Mouse (Mus musculus): ENCODE measurements around the gene Spred2.

The Spred2 gene

DNA sequence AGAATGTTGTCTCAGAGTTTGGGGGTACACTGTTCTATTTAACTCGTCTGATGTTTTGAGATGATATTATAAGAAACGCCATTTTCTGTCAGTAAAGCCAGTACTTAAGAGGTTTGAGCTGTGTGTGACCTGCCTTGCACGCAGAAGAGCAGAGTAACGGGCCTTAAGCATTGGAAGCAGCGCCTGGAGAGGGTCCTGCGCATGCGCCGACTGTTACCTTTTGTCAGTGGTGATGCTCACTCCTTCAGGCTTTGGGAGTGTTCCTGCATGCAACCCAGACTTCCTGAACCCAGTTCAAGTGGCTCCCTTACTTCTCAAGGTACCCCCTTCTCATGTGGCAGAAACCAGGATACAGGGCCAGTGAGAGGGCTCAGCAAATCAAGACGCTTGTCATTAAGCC lies 59.9 kb downstream of the Spred2 start:
- DNase-seq (ENCODE audit: low spot score in 2 of 2) = no peak

DNA sequence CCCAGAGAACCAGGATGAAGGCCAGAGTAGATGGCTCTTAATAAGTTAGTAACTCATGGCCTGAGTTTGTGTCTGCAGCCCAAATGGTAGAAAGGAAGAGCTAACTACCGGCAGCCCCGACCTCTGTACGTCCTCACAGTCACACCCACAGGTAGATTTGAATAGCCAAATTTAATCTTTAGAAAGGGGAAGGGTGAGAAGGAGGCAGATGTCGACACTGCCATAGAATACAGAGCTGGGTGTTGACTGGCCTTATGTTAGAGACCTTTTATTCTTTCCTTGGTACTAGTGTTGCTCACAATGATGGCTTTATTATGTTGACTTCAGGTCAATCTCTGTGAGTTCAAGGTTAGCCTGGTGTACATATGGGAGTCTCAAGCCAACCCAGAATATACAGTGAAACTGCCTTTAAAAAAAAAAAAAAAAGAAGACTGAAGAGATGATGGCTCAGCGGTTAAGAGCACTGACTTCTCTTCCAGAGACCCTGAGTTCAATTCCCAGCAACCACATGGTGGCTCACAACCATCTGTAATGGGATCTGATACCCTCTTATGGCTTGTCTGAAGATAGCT lies 61.2 kb downstream of the Spred2 start:
- DNase-seq (ENCODE audit: low spot score in 2 of 2) = no peak

DNA sequence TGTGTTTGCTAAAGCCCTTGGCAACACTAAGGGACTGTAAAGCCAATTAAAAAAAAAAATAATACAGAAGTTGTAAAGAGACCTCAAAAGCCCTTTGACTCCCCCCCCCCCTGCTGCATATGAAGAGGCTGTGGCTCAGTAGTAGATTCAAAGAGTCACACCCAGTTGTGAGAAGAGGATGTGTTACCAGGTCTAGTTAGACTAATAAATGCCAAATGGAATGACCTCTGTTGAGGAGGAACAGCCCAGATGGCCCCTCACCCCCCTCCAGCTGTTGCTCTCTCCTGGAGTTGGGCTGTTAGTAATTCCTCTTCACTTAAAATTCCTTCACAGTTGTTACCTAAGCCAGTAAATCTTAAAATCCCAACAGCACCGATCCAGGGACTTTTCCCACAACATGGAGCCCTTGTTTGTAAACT lies 62.3 kb downstream of the Spred2 start:
- no peak for DNase-seq (ENCODE audit: low spot score in 2 of 2)

DNA sequence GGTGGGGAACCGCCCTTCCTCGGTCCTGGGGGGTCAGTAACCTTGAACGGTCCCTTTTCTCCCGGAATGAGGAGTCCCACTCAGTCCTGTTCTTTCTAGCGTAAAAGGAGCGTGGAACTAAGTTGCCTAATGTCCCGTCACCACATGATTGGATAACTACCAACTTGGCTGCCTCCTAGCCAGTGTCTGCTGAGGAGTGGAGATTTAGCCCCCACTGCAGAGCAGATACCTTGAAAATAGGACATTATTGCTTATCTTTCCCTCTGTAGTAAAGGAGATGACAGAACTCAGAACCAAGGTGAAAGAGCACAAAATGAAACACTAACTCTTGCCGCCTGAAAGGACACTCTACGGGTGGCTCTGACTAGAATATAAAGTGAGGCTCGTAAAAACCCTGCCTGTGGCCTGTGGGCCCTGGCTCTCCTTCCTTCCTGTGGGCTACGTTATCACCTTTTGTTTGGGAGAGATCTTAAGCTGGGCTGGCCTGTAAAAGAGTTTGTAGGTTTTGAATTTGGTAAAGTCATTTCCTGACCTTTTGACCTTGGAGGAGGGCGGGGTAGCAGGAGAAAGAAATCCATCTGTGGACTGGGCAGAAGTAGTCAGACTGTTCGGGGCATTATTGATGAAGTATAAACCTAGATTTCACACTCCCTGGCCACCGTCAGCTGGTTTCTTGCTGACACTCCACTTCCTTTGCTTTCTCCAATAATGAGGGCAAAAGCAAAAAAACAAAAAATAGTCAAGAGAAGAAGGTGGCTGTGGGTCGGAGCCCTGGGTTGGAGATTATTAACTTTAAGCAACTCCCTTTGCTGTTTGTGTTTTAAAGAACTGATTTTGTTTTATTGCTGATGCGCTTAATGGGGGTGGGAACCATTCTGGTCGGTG lies 62.9 kb downstream of the Spred2 start:
- no peak for DNase-seq (ENCODE audit: low spot score in 2 of 2)

DNA sequence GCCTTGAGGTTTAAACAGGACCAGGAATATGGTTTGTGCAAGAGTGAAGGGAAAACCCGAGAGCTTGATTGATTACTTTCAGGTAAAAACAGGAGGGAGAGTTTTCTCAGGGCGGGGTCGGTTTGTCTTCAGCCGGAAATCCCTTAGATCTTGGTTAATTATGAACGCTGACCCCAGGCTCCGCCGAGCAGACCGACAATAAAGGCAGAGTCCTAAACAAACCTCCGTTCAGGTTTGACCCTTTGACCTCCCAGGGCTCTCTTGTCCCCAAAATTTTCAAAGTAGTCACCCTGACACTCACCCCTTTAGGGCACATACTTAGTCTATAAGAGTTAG lies 63.5 kb downstream of the Spred2 start:
- no peak for DNase-seq (ENCODE audit: low spot score in 2 of 2)

DNA sequence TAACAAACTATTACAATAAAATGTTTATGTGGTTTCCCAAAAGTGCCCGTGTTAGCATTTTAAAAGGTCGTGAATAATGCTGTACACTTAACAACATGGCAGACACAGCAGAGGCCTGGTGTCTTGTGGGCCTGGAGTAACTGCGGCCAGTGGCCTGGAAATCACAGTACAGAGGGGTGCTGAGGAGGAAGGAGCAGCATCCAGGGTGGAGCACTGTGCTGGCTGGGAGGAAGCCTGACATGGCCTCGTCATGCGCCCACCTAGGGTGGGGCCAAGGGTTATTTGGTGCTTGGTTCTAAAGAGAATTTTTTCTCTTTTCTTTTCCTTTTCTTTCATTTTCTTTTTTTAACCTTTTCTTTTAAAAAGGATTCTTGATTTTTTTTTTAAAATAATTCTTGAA lies 64.0 kb downstream of the Spred2 start:
- DNase-seq (ENCODE audit: low spot score in 2 of 2) = no peak

DNA sequence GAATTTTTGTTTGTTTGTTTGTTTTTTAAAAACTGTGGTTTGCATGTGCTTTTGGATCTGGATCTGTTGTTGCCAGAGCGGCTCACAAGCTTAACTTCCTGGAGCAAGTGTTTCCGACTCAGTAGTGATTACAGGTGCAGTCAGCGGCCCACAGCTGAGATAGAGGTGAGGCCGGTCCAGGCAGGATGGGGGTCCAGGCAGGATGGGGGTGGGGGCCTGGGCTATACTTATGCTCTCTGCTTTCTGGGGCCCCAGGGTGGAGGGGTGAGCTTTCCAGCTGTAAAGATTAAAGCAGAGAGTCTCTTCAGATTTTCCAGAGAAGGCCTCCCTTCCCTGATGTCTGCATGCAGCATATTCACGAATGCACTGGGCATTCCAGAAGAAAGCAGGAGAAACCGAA lies 64.5 kb downstream of the Spred2 start:
- DNase-seq (ENCODE audit: low spot score in 2 of 2) = no peak

DNA sequence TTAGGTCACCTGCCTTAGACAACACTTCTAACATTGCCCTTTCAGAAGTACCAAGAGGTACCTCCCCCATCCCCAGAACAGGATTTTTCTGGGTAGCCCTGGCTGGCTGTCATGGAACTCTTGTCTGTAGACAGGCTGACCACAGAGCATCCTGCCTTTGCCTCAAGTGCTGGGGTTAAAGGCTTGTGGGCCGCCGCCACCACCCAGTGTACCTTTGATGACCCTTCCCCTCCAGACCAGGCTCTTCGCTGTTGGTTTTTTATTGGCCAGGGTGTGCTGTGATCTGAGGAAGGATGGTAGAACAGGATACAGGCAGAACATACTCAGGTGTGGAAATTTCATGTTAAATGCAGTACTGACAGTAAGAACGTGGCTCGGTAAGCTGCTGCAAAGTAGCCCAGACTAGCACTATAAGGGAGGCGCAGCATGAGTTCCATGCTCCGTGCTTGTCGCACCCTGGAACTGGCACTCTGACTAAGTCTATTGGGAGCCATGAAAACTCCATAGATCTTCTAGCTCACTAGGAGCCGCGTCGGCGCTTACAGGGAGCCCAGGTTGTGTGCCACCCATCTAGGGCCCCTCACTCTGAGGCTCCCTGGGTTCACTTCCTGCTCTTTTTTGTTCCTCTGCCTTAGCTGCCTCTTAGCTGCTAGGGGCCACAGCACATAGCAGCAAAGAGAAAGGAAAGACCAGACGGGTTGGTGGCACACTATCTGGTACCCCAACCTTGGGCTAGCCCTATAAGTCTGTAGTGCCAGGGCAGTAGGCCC lies 65.2 kb downstream of the Spred2 start:
- DNase-seq (ENCODE audit: low spot score in 2 of 2) = no peak

DNA sequence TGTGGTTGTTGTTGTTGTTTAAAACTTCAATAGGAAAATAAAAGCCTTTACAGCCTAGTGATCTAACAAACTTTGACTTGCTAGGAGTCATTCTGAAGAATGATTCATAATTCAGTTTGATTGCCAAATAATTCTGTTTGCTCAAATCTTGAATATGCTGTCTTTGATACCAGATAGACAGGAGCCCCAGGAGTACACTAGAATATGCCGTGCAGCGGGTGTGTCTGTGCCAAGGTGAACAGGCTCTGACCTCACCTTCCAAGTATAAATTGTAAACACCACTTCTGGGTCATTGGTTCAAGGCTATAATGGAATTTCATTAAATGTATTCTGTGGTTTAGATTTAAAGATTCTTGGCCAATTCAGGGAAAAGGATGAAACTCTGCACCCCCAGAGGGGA lies 66.6 kb downstream of the Spred2 start:
- no peak for DNase-seq (ENCODE audit: low spot score in 2 of 2)

DNA sequence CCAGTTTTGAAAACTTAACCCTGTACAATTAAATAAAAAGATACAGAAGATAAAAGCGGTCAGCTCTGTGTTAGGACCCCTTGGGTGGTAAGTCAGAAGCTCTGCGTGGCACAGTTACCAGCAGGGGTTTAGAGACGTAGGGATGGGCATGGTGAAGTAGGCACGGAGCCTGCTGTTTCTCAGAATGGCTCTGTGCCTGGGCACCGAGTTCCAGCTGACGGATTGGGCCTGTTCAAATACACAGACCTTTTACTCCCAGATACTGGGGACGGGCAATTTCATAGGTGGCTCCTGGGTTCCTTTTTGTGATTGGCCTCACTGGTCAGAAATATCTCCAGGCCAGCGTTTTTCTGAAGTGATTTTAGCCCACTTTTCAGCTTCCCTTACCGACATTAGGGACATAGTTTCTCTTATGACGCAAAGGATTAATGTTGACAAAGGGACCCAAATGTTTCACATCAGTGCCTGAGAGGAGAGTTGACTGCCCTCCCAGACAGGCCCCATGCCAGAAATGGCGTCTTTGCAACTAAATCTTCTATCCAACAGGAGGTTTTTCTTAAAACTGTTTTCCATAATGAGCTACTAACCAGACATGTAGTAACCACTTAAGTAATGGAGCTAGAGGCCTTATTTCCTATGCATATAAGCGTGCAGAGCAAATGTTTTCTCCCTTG lies 67.3 kb downstream of the Spred2 start:
- no peak for DNase-seq (ENCODE audit: low spot score in 2 of 2)

DNA sequence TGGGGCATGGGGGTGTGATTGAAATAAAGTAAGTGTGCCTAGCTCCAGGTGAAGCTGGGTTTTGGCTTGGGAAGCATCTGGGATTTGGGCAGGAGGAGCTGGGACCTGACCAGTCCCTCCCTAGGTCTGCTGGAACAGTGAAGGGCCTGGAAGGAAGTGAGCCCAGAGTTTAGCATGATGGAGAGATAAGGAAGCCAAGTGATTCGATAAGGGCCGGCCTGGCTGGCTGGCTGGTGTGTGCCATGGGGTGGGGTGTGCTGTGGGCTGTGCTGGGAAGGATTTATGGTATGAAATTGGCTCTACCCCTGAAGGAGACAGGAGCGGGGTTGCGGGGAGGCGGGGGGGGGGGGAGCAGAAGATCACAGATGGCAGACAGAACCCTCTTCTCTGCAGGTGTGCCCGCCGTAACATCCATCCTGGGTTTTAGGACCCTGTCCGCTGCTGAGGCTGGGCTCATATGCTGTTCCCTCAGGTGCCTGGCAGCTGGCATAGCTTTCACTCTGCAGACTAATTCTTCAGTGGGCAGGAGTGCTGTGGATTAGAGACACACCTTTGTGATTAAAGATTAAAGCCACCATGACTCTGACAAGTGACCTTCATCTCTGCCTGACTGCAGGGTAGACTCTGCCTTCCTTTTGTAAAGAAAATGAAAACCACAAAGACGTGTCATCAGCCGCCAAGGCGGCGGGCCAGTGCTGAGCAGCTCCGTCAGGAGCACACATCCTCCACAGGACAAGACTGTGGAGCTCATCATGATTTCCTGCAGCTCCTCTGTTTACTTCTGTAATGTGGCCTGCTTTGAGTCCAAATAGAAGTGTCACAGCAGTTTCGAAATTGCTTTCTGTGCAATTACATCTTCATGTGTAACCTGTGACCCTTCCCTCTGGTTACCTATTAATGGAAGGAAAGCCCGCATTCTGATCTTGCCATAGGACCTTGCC lies 68.4 kb downstream of the Spred2 start:
- DNase-seq (ENCODE audit: low spot score in 2 of 2) = no peak

DNA sequence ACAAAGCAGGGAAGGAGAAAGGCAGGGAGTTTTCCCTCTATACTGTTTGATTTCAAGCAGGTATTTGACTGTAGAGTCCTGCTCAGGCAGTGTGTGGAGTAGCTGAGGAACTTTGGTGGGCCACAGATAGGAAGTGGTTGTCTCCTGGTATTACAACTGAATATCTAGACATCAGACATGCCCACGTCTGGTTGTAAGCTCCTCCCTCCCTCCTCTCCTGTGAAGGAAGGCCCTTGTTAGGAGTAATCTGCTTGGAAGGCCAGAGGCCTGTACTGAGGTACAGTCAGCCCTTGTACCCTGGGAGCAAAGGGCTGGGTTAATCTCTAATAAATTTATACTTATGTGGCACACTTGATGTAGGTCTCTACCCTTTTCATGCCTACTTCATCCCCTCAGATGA lies 69.6 kb downstream of the Spred2 start:
- no peak for DNase-seq (ENCODE audit: low spot score in 2 of 2)

DNA sequence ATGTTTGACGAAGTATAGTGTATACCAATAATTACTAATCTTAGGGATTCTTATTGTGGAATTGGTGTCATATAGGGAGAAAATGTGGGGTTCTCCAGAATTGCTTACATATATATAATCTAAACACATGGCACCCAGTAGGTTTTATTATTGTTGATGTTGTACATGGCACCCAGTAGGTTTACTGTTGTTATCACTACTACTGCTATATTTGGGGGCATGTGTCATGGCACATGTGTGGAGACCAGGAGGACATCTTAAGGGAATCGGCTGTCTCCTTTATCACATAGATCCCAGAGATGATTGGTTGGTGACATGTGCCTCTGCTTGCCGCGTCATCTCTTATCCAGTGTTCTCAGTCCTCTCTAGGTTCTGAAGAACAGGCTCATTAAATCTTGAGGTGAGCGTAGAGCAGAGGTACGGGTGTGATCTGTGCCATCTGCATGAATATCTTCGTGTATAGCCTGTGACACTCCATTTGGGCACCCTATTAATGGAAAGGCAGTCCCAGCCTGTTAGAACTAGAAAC lies 70.2 kb downstream of the Spred2 start:
- no peak for DNase-seq (ENCODE audit: low spot score in 2 of 2)

DNA sequence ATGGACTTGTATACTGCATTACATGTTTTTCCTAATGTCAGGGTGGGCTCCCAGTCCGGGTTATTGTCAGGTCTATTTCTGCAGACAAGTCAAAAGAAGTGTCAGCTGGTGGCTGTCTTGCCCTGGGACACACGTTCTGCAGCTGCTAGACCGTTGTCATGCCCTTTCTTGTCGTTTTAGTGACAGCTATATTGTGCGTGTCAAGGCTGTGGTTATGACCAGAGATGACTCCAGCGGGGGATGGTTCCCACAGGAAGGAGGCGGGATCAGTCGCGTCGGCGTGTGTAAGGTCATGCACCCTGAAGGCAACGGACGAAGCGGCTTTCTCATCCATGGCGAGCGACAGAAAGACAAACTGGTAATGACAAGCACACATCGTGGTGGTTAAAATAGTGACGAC lies 73.8 kb downstream of the Spred2 start:
- no peak for DNase-seq (ENCODE audit: low spot score in 2 of 2)

DNA sequence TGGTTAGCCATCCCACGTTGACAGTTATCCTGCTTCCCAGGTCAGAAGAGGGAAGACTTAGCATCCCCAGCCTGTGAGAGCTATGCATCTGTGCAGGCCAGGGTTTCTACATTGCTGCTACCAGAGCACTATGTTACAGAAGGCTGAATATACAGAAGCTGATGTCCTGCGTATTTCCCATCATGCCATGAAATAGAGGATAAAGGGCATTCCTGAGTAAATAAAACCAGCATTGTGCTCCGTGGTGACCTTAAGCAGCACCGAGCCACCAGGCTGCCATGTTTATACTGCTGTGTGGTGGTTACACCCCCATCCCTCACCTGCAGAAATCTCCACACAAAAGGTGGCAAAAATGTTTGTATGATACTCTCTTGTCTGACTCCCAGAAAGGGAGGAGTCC lies 78.7 kb downstream of the Spred2 start:
- no peak for DNase-seq (ENCODE audit: low spot score in 2 of 2)

DNA sequence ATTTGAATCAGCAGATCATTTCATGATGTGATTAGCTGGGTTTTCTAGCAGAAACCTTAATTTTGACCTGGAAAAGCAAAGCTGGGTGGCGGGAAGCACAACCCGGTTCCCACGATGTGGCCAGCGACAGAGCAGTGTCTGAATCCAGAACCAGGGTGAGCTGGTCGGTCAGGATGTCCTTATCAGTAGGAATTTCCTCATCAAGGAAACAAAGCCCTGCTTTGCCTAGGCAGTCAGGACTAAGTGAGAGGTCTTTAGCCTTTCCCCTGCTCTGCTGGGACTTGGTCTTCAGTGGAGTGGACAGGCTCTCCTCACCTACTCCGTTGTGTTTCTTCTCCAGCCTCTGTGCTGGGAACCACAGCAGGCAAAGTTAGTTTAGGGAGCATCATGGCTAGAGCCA lies 83.5 kb downstream of the Spred2 start:
- no peak for DNase-seq (ENCODE audit: low spot score in 2 of 2)

DNA sequence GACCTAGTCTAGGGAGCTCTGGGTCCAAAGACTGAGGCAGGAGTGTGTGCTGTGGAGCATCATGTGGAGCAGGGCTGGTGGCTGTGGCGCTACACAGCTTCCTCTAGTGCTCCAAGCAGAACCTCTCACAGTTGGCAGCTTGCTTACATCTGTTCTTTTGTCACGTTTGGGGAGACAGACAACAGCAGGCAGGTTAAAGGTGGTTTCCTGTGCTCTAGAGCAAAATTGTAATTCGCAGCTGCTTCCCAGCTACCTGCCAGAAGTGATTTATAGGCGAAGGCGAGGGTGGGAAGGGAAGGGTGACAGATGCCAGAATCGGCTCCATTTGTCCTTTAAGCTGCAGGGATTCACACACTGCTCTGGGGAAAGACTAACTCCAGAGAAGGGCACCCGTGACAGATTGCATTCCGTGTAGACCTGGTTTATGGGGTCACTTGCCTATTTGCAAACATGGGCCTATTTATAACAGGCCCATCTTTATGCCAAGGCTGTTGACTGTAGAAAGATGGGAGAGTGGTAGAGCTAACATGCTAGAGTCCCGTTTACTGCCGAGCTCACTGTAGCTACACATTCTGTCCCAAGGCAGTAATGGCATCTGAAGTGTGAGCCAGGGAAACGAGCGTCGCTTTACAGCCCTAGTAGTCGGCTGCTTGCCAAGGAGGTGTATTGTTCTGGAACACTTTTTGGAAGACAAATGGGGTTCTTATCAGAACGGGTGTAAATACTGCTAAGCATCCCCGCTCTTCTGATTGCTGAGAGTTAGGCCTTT lies 87.2 kb downstream of the Spred2 start:
- DNase-seq (ENCODE audit: low spot score in 2 of 2) = no peak

DNA sequence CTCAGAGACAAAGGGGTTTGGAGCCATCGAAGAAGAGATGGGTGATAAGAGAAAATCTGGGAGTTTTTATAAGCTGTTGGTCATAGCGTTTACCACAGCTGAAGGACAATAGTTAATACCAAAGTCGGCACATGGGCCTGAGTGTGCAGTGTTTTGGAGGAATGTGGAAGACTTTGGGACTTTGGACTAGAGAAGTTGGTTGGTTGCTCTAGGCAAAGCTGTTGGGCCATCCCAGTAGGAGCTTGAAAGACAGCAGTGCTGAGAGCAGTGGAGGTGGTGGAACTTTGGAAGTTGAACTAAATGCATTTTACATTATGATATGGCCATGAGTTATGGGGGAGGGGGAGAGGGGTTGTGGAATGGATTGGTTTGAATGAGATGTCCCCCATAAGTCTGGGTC lies 89.2 kb downstream of the Spred2 start:
- DNase-seq (ENCODE audit: low spot score in 2 of 2) = no peak

DNA sequence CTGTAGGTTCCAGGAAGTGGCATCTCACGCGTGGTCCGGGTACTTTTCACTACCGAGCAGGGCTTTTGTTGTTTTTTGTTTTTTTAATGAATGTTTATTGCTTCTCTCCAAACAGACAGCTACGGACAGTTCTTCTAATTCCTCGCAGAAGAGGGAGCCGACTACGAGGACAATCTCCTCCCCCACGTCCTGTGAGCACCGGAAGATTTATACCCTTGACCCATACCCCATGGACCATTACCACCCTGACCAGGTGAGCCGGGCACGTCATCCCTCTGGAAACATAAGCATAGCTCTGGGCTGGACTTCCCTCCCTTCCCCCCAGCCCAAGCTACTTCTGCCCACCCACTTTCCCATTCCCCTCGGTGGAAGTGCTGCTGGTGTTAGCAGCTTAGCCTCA lies 93.8 kb downstream of the Spred2 start:
- DNase-seq (ENCODE audit: low spot score in 2 of 2) = no peak

DNA sequence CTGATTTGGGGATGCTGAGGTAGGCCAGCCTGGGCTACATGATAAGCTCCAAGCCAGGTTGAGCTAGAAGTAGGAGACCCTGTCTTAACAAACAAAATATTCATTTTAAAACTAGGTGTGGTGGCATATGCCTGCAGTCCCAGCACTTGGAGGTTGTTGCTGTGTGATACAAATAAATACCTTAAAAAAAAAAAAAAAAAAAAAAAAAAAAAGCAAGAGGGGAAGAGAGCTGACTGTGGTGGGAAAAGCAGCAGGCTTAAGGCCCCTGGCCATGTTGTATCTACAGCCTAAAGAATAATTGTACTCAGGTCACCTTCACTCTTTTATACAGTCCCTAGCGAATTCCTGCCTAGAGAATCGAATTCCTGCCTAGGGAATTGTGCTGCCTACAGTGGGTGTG lies 94.7 kb downstream of the Spred2 start:
- DNase-seq (ENCODE audit: low spot score in 2 of 2) = no peak

Measured in cerebellum, postnatal 4 days (tissue).